In genomic region chr3:132425819-132426671, GRCm38 (mm10) we compare ENCODE assay signal across 12 mouse cellular contexts.
A peak's percentile ranks its signal among the peaks of the same experiment; 100 is the strongest.
DNase-seq lines count a peak whose midpoint lies in the region; TF ChIP-seq lines count a peak whose summit lies in the region.
"Had no signal": no experiment of that assay in that cellular context is flagged by ENCODE, and none has a peak within 500 bp of the region (broad histone marks: within the 10 kb centered on the region; RNA-seq: fewer than 3 reads in every experiment).

No protein-coding gene starts in this region.

- DNase-seq in kidney, postnatal 4 days = peak; percentile 11 to 36
- no peak for DNase-seq in kidney, postnatal 36 days
- DNase-seq in testis, postnatal 10 days (ENCODE audit: low spot score) = peak; percentile 38
- no peak for DNase-seq in testis, postnatal 14 days (ENCODE audit: low spot score)
- peak; percentile 37 for DNase-seq in limb, embryonic 10.5 days (ENCODE audit: low spot score)
- DNase-seq in cerebellum, adult 11 months = no peak
- no peak for DNase-seq in cerebellum, adult 2 months
- DNase-seq: cerebellum, postnatal 10 days; heart, adult 18-20 months; kidney, postnatal 10 days; thymus, adult 18-20 months had no signal

- H3K27me3 ChIP-seq in limb, embryonic 10.5 days (ENCODE audit: low read depth, poor library complexity, severe bottlenecking) = no peaks in the 10 kb centered on the region
- H3K27me3 ChIP-seq in cerebellum, adult 2 months (ENCODE audit: control insufficient read depth, insufficient read depth, low read length) = no peaks in the 10 kb centered on the region

- WGBS in limb, embryonic 10.5 days = 62% methylated on average over 11 of the region's 11 CpGs
- WGBS in cerebellum, adult 2 months = 63% methylated on average over 11 of the region's 11 CpGs

- TF ChIP-seq POLR2A in cerebellum, adult 2 months (IDR thresholded peaks at IDR 0.05; ENCODE audit: borderline replicate concordance, insufficient read depth, low read length) = no peak

- H3K36me3 ChIP-seq in limb, embryonic 10.5 days = no peaks in the 10 kb centered on the region

- no peak overlapping the region for H3K4me3 ChIP-seq in limb, embryonic 10.5 days
- H3K4me3 ChIP-seq in cerebellum, adult 2 months (replicated peaks; ENCODE audit: insufficient read depth, low read depth, low read length) = no peak overlapping the region
- H3K4me3 ChIP-seq: erythroblast, embryonic 14.5 days had no signal

- H3K27ac ChIP-seq in limb, embryonic 10.5 days = no peak overlapping the region
- H3K27ac ChIP-seq in cerebellum, adult 2 months (ENCODE audit: insufficient read depth, low read length) = no peak overlapping the region

- H3K9me3 ChIP-seq in limb, embryonic 10.5 days (replicated peaks) = no peaks in the 10 kb centered on the region

- H3K4me1 ChIP-seq in limb, embryonic 10.5 days = peaks cover 27% of the 10 kb centered on the region
- no peaks in the 10 kb centered on the region for H3K4me1 ChIP-seq in cerebellum, adult 2 months (ENCODE audit: control insufficient read depth, insufficient read depth, low read length)

- TF ChIP-seq CTCF in cerebellum, adult 2 months (IDR thresholded peaks at IDR 0.05; ENCODE audit: borderline replicate concordance, insufficient read depth, low read depth, low read length) = no peak

Comparison
In these comparisons a context has a peak if more than half of its experiments do, and no peak if none do; other contexts are left out.
1. DNase-seq: peak in kidney, postnatal 4 days (2 of 2), testis, postnatal 10 days (single experiment) and limb, embryonic 10.5 days (single experiment); none in kidney, postnatal 36 days (0 of 2), testis, postnatal 14 days (single experiment), cerebellum, adult 11 months (single experiment) and cerebellum, adult 2 months (0 of 2).